Mouse (Mus musculus): Measurements from ENCODE around the gene Miga2. TPM values are rescaled to one million over a fixed set of nuclear protein-coding genes. Genes with fewer than 3 reads are reported as not detected.

The Miga2 gene
- polyA plus RNA-seq, 2 experiments, result 20.5 to 28.9 TPM

GRCm38 (mm10) chr2:30357552-30358510 is 6.2 kb upstream of the Miga2 start:
- Histone ChIP-seq H3K27me3 (ENCODE audit: control insufficient read depth, insufficient read depth, low read length) (no peaks in the 10 kb centered on the region), H3K4me2 (replicated peaks; ENCODE audit: low read depth, low read length, severe bottlenecking) (peak overlapping the region; percentile 90), H3K27ac (replicated peaks; ENCODE audit: low read depth, low read length) (no peak overlapping the region), H3K4me3 (replicated peaks; ENCODE audit: low read length) (peak overlapping the region; percentile 75), H3K36me3 (ENCODE audit: control insufficient read depth, insufficient read depth, low read length) (peaks cover 22% of the 10 kb centered on the region), H3K9ac (ENCODE audit: low read depth, low read length, severe bottlenecking) (peak overlapping the region; percentile 77; the same call in 1 of the 2 replicates), H3K9me3 (ENCODE audit: control insufficient read depth, low read length) (no peaks in the 10 kb centered on the region), H3K4me1 (ENCODE audit: control insufficient read depth, insufficient read depth, low read length) (peaks cover 10% of the 10 kb centered on the region)
- ATAC-seq (ENCODE audit: low FRiP score, low read depth), result no peak
- no peak for TF ChIP-seq POLR2A (IDR thresholded peaks at IDR 0.05; ENCODE audit: borderline replicate concordance, extremely low read depth, insufficient read depth, insufficient read length)
- no peak for DNase-seq (ENCODE audit: low spot score)
- WGBS, result 46% methylated on average over 8 of the region's 8 CpGs

DNA sequence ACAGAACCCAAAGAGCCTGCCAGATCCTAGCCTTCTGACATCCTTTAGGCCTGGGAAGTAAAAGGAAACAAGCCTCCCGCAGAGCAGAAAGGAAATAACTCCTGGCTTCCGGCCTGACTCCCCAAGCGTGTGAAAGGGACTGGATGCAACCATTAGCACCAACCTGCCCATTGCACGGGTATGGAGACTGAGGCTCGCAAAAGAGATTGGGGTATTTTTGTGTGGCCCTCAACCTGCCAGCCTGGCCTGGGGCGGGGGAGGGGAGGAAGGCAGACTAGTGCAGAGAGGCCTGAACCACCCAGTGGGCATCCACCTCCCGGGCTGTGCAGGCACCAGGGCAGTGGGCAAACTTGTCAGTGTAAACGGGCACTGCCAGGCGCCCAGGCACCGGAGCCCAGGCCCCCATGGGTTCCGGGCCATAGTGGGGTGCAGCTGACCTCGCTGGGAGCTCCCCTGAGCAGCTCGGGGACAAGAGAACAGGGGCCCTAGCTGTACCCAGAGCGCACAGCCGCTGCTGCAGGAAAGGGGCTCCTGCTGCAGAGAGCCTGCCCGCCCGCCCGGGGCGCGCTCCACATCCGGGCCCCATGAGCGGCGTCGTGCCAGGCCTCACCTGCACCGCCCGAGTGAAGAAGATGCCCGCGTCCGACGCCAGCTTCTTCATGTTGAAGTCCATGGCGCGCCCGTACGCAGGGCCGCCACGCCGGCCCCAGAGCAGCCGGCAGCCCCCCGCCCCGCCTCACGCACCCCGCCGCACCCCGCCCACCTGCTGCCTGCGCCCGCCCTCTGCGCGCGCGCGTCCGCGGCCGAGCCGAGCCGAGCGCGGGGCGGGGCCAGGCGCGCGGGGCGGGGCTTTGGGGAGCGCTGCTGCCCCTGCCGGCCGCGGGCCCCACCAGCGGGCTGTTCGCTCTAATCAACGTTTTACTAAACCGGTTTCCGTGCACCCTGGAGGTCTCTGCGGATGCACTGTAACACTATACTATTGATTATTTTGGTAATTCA is 5.2 kb upstream of the Miga2 start, which contains the start of gene Sh3glb2:
TSS of gene Sh3glb2 (minus strand) at position 805 of the 999 bp plus-strand sequence.
- H3K4me3 ChIP-seq (replicated peaks; ENCODE audit: low read length), result peak within 1 kb of the TSS; percentile 75
- H3K36me3 ChIP-seq (ENCODE audit: control insufficient read depth, insufficient read depth, low read length), result peaks cover 12% of the 10 kb centered on the region
- H3K27ac ChIP-seq (replicated peaks; ENCODE audit: low read depth, low read length), result no peak within 1 kb of the TSS
- H3K9me3 ChIP-seq (ENCODE audit: control insufficient read depth, low read length), result no peaks in the 10 kb centered on the region
- H3K4me1 ChIP-seq (ENCODE audit: control insufficient read depth, insufficient read depth, low read length), result peaks cover 10% of the 10 kb centered on the region
- ATAC-seq (ENCODE audit: low FRiP score, low read depth), result peak; percentile 67
- WGBS, result 3% methylated on average over 63 of the region's 73 CpGs
- DNase-seq (ENCODE audit: low spot score), result peak; percentile 86
- peak within 1 kb of the TSS; percentile 90 for H3K4me2 ChIP-seq (replicated peaks; ENCODE audit: low read depth, low read length, severe bottlenecking)
- no peak for TF ChIP-seq POLR2A (IDR thresholded peaks at IDR 0.05; ENCODE audit: borderline replicate concordance, extremely low read depth, insufficient read depth, insufficient read length)
- H3K9ac ChIP-seq (ENCODE audit: low read depth, low read length, severe bottlenecking), result peak within 1 kb of the TSS; percentile 77
- H3K27me3 ChIP-seq (ENCODE audit: control insufficient read depth, insufficient read depth, low read length), result no peaks in the 10 kb centered on the region

GRCm38 (mm10) chr2:30360626-30361025 is 3.4 kb upstream of the Miga2 start:
- ATAC-seq (ENCODE audit: low FRiP score, low read depth), result no peak
- WGBS, result 53% methylated on average over 10 of the region's 10 CpGs

GRCm38 (mm10) chr2:30362865-30363264 is 1.2 kb upstream of the Miga2 start:
- no peak overlapping the region for H3K4me2 ChIP-seq (replicated peaks; ENCODE audit: low read depth, low read length, severe bottlenecking)
- WGBS, result 81% methylated on average over 5 of the region's 5 CpGs
- H3K36me3 ChIP-seq (ENCODE audit: control insufficient read depth, insufficient read depth, low read length), result peaks cover 9% of the 10 kb centered on the region
- ATAC-seq (ENCODE audit: low FRiP score, low read depth) (no peak), DNase-seq (ENCODE audit: low spot score) (no peak)
- no peak overlapping the region for H3K4me3 ChIP-seq (replicated peaks; ENCODE audit: low read length)
- no peak for TF ChIP-seq POLR2A (IDR thresholded peaks at IDR 0.05; ENCODE audit: borderline replicate concordance, extremely low read depth, insufficient read depth, insufficient read length)
- no peak overlapping the region for H3K27ac ChIP-seq (replicated peaks; ENCODE audit: low read depth, low read length)
- no peaks in the 10 kb centered on the region for H3K9me3 ChIP-seq (ENCODE audit: control insufficient read depth, low read length)
- H3K4me1 ChIP-seq (ENCODE audit: control insufficient read depth, insufficient read depth, low read length), result peaks cover 20% of the 10 kb centered on the region
- no peaks in the 10 kb centered on the region for H3K27me3 ChIP-seq (ENCODE audit: control insufficient read depth, insufficient read depth, low read length)
- no peak overlapping the region for H3K9ac ChIP-seq (ENCODE audit: low read depth, low read length, severe bottlenecking)

More at GRCm38 (mm10) chr2:30360626-30361025, 3.4 kb upstream of the Miga2 start:
- H3K9ac ChIP-seq (ENCODE audit: low read depth, low read length, severe bottlenecking), result no peak overlapping the region
- H3K27ac ChIP-seq (replicated peaks; ENCODE audit: low read depth, low read length), result no peak overlapping the region
- DNase-seq (ENCODE audit: low spot score), result no peak
- H3K4me1 ChIP-seq (ENCODE audit: control insufficient read depth, insufficient read depth, low read length), result peaks cover 22% of the 10 kb centered on the region
- TF ChIP-seq POLR2A (IDR thresholded peaks at IDR 0.05; ENCODE audit: borderline replicate concordance, extremely low read depth, insufficient read depth, insufficient read length), result no peak
- H3K36me3 ChIP-seq (ENCODE audit: control insufficient read depth, insufficient read depth, low read length), result no peaks in the 10 kb centered on the region
- no peak overlapping the region for H3K4me3 ChIP-seq (replicated peaks; ENCODE audit: low read length)
- no peaks in the 10 kb centered on the region for H3K9me3 ChIP-seq (ENCODE audit: control insufficient read depth, low read length)
- no peaks in the 10 kb centered on the region for H3K27me3 ChIP-seq (ENCODE audit: control insufficient read depth, insufficient read depth, low read length)
- no peak overlapping the region for H3K4me2 ChIP-seq (replicated peaks; ENCODE audit: low read depth, low read length, severe bottlenecking)

All from limb, embryonic 14.5 days (tissue).